Mouse (Mus musculus) natural killer cell, adult 2 months (primary cell): ENCODE data around the gene Fbn1.

ENCODE experiments used
- DNase-seq, 2 experiments: peaks; one replicate each; pipeline ENCODE4 v3.0.0; 2022; ENCODE audit warnings: low spot score in 2 of 2

Gene Fbn1

DNA sequence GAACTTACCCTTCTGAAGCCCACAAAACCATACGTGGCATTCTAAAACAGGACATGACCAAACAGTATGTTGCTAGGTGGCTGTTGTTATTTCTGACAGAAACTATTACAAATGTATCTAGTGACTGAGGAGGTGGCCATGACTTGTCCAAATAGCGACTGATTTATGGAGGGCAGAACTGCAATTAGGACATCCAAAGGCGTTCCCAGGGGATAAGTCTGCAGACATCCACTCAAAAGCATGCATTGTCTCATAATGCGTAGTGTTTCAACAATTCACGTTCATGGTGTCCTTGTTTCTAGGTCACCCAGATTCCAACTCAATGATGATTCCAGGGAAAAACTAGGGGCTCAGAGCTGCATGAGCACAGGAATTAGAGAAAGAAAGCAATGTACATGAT is 53.0 kb downstream of the Fbn1 start:
- no peak for DNase-seq

DNA sequence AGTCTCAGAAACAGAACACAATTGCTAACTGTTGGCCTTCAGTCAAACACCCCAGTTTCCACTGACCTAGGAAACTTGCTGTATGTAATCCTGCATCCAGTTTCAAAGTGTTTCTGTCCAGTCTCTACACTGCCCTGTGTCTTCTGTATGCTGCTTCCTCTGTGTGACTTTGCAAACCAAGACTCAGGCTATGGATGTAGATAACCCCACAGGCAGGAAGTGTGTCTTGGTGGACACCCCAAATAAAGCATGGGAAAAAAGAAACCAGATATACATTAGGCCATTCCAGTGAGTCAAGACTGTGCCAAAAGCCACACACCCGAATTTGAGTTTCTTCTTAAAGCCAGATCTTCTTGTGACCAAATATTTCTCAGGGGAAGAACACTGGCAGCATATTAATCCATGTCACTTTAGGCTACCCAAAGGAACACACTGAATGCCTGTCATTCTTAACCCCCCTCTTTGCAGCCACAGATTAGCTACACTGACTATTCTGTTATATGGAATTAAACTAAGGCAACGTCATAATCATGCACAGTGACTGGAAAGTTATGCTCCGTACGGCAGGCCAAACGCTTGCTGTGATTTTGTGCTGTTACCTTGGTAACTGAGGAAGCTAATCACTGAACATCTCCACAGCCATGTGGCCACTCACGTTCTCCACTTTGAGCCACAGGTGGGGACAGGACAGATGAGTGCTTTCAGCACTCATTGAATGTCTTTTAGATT is 55.3 kb downstream of the Fbn1 start:
- no peak for DNase-seq

DNA sequence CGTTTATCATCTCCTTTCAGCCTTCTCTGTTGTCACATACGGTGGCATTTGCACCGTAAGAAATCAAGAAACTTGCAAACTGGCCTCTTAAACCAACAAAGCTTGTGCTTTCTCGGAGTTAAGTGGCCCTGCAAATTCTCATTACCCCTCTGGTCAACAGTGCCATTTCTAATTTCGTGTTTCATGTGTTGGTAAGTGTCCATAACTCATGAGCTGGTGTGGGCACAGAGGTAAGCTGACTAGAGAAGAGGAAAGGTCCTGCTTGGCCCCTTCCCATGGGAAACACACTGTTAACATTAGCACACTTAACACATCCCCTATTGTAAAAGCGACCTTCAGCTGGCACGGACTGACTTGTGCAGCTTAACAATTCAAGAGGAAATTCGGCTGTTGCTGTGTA is 58.4 kb downstream of the Fbn1 start:
- no peak for DNase-seq

DNA sequence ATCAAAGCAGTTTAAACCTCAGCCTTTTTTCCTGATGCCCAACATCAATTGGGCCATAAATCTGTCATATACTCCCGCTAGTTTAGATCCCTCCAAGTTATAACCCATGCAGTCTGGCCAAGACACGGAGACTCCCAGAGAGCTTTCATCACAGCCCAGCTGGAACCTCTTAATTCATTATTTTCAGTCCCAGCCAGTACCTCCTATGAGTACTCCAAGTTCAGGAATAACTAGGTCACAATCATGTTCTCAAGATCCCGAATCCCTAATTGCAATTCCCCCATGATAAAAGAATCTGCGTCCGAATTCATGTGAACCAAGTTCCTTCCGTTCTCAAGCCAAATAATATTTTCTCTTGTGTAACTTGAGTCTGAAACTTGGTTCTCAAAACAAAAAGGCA is 58.9 kb downstream of the Fbn1 start:
- no peak for DNase-seq

DNA sequence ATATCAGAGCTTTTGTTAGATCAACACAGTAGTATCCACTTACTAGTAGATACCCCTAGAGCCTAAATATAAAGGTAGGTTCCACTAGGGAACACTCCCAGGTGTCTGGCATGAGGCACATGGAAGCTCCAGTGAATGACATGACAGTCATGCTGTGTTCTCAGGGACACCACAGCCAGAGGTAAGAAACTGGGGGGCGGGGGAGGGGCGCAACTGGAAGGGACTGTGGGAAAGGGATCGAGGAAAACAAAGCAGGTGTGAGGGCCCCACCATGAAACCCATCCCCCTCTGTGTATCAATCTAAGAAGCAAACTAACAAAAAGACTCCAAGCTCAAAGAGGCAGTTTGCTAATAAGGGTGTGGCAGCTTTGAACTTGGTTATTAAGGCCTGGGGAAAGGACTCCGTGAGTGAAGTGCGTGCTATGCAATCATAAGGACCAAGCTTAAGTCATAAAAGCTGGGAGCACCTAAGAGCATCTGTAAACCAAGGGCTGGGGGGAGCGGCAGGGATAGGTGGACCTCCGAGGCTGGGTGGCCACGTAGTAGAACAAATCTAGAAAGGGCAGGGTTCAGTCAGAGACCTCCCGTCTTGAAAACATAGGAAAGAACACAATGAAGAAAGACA is 60.4 kb downstream of the Fbn1 start:
- DNase-seq = no peak

DNA sequence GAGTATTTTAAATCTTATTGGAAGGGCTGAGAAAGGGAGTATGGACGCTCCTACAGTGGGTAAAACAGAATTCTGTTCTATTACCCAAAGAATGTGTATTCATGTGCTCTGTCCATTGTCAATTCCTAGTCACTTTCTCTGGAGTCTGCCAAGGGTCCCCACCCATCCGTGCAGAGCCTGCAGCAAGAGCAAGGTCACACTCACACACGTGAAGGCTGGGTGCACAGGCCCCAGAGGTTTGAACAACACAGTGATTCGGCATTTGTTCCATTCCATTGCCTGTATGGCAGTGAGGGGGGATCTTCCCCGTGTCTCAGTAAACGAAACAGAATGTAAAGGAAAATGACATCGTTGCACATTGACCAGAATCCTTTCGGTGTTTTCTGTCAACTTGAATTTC is 69.4 kb downstream of the Fbn1 start:
- no peak for DNase-seq

DNA sequence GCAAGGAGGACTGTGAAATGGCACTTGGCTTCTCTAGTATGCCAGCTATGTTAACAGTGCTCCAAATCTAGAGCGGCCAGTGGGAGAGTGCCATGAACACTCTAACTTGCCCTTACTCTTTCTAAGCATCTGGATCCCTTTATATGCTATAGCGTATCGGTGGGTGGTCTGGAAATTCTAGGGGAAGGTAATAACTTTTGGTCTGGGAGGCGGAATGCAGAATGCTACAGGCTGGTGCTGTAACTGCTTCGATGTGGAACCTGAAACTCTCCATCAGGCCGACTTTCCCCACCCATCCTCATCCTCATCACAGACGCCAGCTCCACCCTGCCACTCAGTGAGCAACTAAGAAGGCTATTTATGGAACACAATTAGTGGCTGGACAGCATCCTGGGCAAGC is 71.6 kb downstream of the Fbn1 start:
- no peak for DNase-seq

DNA sequence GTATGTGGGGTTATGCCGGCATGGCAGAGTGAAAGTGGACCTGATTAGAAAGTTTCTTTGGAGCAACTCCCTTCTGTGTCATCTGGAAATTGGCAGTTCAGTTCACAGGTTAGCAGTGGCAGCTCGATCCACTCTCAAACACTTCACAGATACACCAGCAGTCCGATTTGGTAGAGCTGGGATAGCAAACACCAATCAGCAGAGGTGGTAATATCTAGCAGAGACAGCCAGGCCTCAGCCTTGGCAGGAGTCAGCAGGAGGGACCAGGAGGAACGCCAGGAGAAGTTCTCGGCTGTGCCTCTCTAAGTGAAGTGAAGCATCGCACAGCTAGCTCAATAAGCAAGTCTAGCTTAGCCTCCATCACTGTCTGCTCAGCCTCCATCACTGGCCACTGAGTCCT is 74.3 kb downstream of the Fbn1 start:
- DNase-seq = no peak

DNA sequence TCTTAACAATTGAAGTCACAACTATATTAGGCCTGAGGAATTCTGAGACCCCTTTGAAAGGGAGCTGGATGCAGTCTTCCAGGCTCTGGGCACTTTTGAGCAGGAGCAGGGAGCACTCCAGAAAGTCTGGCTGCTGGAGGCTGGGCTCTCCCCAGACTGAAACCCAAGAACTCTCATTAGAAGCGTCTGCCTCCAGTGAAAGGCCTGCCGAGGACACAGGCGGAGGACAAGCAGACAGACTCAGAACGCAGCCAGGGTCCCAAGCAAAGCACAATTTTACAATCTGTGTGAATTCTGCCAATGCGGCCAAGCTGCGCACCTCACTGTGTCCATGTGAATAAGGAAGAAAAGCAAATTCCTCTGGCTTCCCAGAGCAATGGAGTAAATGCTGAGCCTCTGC is 76.3 kb downstream of the Fbn1 start:
- DNase-seq = no peak

DNA sequence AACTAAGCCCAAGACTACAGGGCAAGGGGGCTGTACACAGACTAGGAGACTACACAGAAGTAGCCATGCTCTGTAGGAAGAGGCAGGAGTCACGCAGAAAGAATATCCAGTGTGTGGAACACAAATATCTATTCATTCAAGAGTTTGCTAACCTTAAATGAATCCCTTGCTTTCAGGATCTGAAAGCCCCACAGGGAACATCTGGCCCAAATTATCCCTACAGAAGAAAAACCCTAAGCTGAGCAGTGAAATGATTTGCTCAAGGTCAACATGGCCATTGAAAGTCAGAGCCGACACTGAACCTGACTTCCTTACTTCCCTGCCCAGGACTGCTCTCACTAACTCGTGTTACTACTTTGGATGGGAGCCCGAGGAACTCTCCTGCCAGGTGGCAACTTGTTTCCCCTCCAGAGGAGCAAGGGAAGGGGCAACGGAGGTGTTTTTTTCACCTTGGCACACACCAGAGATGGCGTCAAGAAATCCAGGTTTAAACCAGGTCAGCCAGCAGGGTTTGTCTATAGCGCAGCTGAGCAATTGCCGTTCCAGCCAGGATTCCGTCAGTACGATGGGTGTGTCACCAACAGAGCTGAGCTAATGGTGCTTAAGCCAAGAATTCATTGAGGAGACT is 78.9 kb downstream of the Fbn1 start:
- DNase-seq = no peak

DNA sequence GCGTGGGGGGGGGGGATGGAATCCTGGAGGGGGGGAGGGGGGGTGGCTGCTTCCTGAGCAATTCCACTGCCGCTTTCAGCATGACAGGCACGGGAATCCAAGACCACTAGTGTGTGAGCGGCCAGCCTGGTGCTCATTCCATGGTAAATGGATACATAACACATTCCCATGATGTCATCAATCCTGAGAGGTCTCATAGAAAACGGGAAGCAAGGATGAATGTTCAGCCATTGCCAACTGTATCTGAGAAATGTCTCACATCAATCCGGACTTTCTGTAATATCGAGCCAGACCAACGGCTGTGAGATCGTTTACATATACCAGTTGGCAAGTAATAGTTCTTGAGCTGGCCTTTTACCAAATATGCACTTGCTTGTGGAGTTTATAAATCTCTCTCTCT is 87.2 kb downstream of the Fbn1 start:
- no peak for DNase-seq

DNA sequence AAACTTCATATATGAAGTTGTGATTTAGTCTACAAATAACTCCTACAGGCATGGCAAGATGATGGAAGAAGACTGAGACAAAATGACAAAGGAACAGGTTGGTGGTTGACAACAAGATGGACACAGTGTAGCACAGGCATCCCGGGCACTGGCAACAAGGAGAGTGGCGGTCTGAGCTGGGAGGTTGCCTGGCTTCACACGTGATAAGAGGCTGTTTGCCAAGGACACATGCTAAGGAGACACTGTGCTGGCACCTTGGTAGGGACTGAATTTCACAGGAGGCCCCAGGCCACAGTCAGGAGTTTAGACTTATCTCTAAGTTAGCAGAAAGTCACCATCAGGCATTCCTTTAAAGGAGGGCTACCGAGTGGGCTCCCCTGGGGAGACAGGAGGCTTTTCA is 88.1 kb downstream of the Fbn1 start:
- no peak for DNase-seq

DNA sequence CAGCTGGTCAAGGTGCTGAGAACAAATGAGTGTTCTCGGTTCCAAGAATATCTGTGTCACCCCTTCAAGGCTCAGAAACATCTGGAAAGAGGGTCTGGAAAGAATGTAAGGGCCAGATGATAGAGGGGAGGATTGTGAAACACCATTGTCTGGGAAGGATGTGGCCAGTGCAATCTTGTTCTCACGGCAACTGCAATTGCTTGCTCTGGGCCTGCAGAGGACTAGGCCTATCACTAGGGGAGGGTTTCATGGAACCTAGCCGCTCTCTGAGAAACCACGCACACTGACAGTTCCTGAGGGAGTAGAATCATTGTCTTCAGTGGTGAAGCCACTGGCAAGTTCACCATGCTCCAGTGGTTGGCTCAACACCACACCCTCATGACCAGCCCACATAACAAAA is 89.2 kb downstream of the Fbn1 start:
- no peak for DNase-seq

DNA sequence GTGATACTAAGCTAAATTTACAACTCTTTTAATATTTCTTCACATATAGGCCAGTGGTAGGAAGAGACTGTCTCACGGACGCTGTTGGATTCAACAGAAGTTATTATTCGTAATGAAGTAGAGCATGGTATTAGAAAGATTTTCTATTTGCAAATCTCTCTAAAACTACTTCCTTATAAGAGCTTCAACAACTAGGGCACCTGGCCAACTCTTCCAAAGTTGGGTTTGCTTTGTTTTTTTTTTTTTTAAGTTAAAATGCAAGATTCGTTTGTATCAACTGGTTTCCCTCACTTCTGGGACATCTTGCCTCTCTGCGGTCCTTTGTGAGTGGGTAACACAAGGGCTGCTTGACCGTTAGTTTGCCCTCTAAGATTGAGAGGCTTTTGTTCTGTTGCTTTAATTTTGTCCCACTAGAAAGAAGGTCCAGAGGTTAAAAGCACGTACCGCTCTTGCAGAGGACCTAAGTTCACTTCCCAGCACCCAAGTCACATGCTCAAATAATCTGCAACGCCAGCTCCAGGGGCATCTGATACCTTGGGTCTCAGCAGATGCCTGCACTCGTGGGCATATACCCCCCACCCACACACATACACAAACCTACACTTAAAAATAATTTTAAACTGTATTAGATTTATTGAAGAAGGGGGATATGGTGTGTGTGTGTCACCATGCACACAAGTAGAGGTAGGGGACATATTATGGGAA is 91.1 kb downstream of the Fbn1 start:
- DNase-seq = no peak

DNA sequence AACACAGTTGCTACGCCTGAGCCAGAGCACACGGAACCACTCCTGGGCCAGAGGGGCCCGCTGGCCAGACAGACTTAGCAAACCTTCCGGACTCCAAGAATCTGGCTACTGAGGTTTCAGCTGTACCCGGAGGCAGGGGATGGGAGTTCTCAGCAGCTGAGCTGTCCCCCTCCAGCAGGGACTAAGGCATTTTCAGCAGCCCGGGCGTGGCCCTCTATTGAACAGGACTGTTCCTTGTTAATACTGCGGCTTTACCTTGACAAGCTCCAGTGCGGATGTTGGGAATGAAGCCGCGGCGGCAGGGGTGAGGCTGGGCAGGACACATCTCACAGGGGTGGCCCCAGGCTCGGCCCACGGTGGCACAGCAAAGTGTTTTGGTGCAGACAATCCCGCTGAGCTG is 95.4 kb downstream of the Fbn1 start:
- DNase-seq = no peak

DNA sequence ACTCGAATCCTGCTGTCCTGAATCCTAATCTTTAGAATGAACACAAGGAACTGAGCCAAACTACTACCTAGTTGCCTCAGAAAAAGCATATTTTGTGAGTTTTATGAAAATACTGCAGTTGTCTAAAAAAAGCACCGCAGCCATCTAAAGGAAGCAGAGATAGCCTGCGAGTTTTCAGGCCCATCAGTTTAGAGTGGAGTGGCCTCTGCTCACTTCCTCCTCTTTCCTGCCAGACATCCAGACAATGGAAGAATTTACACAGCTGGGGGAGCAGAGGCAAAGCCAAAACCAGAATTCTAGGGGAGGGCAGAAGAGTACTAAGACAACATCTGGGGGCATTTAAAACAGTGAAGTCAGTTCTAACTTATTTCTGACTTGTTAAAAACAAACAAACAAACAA is 96.0 kb downstream of the Fbn1 start:
- DNase-seq = no peak

DNA sequence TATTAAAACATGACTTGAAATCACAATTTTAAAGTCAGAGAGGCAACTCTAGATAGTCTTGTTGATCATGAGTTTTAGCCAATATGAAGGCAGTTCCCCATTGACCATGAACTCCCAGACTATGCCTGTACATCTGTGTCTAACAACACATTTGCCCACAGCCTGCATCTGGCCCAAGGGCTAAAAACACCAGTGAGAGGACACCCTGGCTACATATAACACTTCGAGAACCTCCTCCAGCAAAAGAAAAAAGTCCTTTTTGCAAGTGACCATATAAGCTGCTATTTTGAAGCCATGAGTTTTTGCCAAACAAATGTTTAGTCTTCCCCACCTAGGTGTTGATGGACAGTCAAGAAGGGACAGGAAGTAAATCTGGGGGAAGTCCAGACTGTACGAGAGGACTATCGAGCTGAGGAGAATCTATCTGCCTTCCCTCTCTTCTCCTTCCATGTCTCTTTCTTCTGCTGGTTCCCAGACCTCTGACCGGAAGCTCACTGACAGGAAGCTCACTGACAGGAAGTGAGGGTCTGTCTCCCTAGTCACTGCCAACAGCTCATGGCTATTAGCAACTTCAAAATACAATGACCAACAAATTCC is 103.2 kb downstream of the Fbn1 start:
- no peak for DNase-seq

DNA sequence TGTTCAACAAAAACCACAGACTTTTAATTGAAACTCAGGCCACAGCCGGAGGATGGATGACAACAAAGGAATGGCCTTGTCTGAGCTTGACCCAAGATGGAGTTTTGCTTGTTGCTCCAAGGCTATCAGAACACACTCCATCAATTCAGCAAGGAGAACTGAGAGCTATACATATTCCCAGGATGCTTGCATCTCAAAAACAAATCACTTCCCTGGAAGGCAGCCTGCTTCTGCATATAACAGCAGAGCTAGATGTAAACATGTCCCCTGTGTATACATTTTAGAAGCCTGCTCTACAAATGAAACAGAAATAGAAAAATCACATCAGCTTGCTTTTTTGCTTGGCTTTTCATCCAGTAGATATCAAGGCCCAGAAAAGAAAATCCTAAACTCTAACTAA is 105.5 kb downstream of the Fbn1 start:
- no peak for DNase-seq

DNA sequence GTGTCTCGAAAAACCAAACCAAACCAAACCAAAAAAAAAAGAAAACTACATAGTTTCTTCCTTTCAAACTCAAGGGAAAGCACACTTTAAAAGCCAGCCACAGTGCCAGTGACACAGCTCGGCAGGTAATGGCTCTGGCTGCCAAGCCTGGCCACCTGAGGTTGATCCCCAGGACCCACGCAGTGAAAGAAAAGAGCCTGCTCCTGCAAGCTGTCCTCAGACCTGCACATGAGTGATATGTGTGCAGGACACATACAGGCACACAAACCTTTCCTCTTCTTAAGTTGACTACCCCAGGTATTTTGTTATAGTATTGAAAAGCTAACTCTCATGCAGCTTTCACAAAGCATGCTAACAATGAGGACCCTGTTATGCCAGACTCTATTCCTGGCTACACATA is 107.7 kb downstream of the Fbn1 start:
- DNase-seq = no peak

DNA sequence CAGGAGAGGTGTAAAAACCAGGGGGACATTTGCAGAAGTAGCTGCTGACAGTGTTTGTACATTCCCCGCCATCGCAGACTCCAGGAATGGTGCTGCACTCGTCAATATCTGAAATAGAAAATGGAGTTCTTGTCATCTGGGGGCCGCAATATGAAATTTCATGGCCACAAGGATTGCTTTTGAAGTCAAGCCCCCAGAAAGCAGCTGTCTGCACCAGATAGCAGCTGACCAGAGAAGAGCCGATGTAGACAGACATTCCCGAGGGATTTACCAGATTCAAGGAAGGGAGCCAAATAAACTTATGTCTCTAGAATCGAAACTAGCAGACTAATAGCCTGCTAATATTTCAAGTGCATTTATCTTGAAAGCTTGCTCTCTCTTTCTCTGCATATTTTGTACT is 110.0 kb downstream of the Fbn1 start:
- DNase-seq = no peak

DNA sequence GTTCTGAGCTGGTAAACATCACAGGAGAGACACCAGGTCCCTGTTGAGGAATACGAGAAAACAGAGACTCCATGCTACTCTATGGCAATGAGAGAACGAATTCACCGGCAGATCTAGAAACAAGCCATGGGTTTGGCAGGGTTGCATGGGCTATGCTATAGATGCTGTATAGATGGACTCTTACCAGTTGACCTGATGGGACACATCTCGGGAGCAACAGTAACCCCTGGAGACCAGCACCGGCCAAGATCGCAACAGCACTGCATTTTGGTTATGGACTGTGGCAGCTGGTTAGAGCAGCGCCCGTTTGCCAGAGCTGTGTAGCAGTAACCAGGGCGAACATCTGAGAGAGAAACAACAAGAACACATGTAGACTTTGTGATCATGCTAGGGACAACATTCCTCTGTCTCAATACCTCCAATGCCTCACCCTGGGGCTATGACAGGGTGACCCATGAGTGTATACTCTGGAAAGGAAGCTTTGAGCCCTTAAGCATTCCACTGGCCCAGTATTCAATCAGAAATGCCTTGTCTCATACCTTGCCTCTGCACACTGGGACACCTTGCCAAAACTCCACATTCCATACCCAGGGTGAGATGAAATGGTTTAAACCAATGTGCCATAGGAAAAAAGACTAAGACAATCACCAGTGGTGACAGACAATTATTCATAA is 113.2 kb downstream of the Fbn1 start:
- DNase-seq = no peak

DNA sequence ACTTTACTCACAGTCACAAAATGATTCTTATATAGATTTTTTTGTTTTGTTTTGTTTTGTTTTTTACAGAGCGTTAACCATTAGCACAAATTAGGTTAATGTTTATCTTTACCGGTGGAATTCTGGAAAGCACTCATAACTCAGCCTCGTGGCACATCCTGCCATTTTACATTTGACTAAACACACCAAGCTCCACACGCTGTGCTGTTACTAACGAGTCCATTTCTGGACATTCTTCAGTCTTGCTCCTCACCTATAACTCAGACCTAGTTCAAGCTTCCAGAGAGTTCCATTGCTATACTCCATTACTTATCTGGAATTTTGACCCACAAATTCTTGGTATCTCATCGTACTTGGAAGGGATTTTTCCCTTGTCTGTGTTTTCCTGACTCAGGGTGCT is 116.2 kb downstream of the Fbn1 start:
- DNase-seq = no peak
